Mouse (Mus musculus) neural tube, embryonic 11.5 days (tissue): Measurements from ENCODE around the gene Copg2. TPM values are rescaled to one million over a fixed set of nuclear protein-coding genes. Genes with fewer than 3 reads are reported as not detected.

ENCODE experiments used
- ATAC-seq: fragments of 200-750 bp; cut with Nextera tagmentation; 2 replicates; pipeline ENCODE4 v1.8.0; 2017; ENCODE audit warnings: moderate number of reproducible peaks, mild to moderate bottlenecking, moderate TSS enrichment, moderate library complexity; ENCODE audit not compliant: insufficient read depth, low FRiP score, low TSS enrichment
- DNase-seq: peaks from one replicate; pipeline ENCODE4 v3.0.0-alpha.2; 2015; ENCODE audit warnings: low spot score
- H3K27ac ChIP-seq: fragments of 300-500 bp; sonication (generic); 2 replicates; pipeline ENCODE4 v1.5.1; 2014; ENCODE audit warnings: low read depth, mild to moderate bottlenecking, low read length
- H3K27me3 ChIP-seq: fragments of 300-500 bp; sonication (generic); 2 replicates; pipeline ENCODE4 v1.6.1; 2014; ENCODE audit warnings: mild to moderate bottlenecking, low read length, mixed read lengths; ENCODE audit not compliant: control insufficient read depth, insufficient read depth
- H3K36me3 ChIP-seq: fragments of 300-500 bp; sonication (generic); 2 replicates; pipeline ENCODE4 v1.6.1; 2014; ENCODE audit warnings: mild to moderate bottlenecking, low read length, moderate library complexity, mixed read lengths; ENCODE audit not compliant: control insufficient read depth, insufficient read depth
- H3K4me1 ChIP-seq: fragments of 300-500 bp; sonication (generic); 2 replicates; pipeline ENCODE4 v1.6.1; 2014; ENCODE audit warnings: low read length, mixed read lengths; ENCODE audit not compliant: control insufficient read depth, insufficient read depth
- H3K4me2 ChIP-seq: fragments of 300-500 bp; sonication (generic); 2 replicates; pipeline ENCODE4 v1.6.1; 2014; ENCODE audit warnings: low read depth, mild to moderate bottlenecking, moderate library complexity
- H3K4me3 ChIP-seq: fragments of 300-500 bp; sonication (generic); 2 replicates; pipeline ENCODE4 v1.5.1; 2014; ENCODE audit warnings: low read depth, low read length
- H3K9ac ChIP-seq: fragments of 300-500 bp; sonication (generic); 2 replicates; pipeline ENCODE4 v1.6.1; 2014; ENCODE audit warnings: mild to moderate bottlenecking, low read length
- H3K9me3 ChIP-seq: fragments of 300-500 bp; sonication (generic); 2 replicates; pipeline ENCODE4 v1.6.1; 2016; ENCODE audit warnings: low read length; ENCODE audit not compliant: control insufficient read depth
- WGBS: fragments of 180-500 bp; shearing (Covaris S2); extraction: QIAGEN DNeasy Blood & Tissue Kit; methylation state at CpG from one replicate; pipeline ENCODE4 v1.1.7; 2014; 5-methylcytosine and 5-hydroxymethylcytosine counted together
- polyA plus RNA-seq: library from polyadenylated mRNA; unstranded; fragments of >200 nt; fragmentation: Nextera tagmentation; extraction: Ambion mirVana; gene quantifications from 2 replicates; pipeline ENCODE4 v1.2.1, GENCODE M21; 2014

The Copg2 gene
- polyA plus RNA-seq, 1 experiment from 2014 or later: 43.6 TPM

DNA sequence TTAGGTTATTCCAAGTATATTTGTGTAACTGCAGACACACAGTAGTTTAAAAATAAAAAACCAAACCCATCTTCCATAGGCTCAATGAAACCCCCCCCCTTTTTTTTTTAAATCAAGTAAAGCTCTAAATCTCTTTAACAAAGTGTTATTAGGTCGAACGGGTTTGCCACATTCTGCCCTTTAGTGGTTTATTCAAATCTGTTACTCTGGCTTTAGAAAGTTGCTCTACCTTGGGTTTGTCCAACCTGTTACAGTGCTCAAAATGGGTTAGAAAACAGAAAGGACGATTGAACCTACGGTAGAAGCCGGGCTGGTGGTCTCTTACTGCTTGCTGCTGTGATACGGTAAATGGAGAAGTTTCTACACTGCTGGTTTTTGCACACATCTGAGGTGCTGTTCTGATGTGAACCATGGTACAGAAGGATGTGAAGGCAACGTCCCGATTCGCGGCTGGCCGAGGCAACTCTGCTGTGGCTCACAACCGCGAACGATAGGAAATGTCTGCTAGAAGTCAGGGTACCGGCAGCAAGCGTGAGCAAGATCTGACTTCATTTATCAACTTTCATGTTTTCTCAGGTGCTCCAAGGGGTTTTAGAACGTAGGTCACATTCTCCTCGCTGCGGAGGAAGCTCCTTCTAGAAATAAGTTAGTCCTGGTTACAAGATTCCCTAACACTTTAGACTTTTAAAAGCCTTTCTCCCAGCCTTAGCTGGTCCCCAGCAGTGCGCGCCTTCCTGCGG, 161.4 kb downstream of the Copg2 start:
- peak overlapping the region; percentile 60 for H3K9ac ChIP-seq
- DNase-seq (no peak), ATAC-seq (no peak)
- H3K27ac ChIP-seq: peak overlapping the region; percentile 90
- peak overlapping the region; percentile 55 for H3K4me2 ChIP-seq
- H3K4me3 ChIP-seq: peak overlapping the region; percentile 13; the same call in 1 of the 2 replicates
- H3K4me1 ChIP-seq: peaks cover 14% of the 10 kb centered on the region
- H3K9me3 ChIP-seq: peaks cover 19% of the 10 kb centered on the region
- 45% methylated on average over 22 of the region's 22 CpGs for WGBS
- no peaks in the 10 kb centered on the region for H3K36me3 ChIP-seq
- H3K27me3 ChIP-seq: no peaks in the 10 kb centered on the region

GRCm38 (mm10) chr6:30734465-30734864, 162.1 kb downstream of the Copg2 start:
- peak overlapping the region; percentile 60 for H3K9ac ChIP-seq
- no peak for DNase-seq
- no peak for ATAC-seq
- H3K9me3 ChIP-seq: peaks cover 19% of the 10 kb centered on the region
- H3K4me2 ChIP-seq: peak overlapping the region; percentile 55
- no peak overlapping the region for H3K4me3 ChIP-seq
- WGBS: 61% methylated on average over 6 of the region's 6 CpGs
- H3K27ac ChIP-seq: peak overlapping the region; percentile 90
- no peaks in the 10 kb centered on the region for H3K27me3 ChIP-seq
- no peaks in the 10 kb centered on the region for H3K36me3 ChIP-seq
- peaks cover 21% of the 10 kb centered on the region for H3K4me1 ChIP-seq

DNA sequence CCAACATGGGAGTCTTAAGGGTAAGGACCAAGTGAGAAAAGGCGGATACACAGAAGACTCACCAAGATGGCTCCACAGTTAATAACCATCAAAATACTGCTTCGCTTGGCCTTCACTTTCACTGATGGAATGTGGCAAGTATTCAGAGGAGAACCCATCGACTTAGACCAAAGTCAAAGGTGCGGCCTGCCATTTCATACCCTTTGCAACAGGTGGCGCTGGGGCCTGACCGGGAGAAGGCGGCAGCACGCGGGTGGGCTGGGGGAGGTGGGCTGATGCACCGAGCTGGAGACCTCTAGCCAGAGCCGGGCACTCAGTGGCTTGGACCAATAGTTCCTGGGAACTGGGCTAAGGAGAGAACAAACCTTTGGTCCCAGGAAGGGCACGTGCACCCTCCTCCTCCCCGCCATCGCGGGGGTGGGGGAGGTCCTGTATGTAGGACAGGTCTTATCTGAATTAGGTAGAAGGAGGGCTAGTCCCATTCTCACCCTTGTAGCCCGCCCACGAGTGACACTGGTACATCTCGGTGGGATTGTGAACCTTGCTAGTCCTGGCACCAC, 163.9 kb downstream of the Copg2 start:
- ATAC-seq: no peak
- H3K36me3 ChIP-seq: no peaks in the 10 kb centered on the region
- no peaks in the 10 kb centered on the region for H3K27me3 ChIP-seq
- H3K4me1 ChIP-seq: peaks cover 22% of the 10 kb centered on the region
- DNase-seq: no peak
- no peak overlapping the region for H3K4me2 ChIP-seq
- H3K4me3 ChIP-seq: no peak overlapping the region
- WGBS: 41% methylated on average over 18 of the region's 18 CpGs
- no peak overlapping the region for H3K27ac ChIP-seq
- no peak overlapping the region; the same call in 1 of the 2 replicates for H3K9ac ChIP-seq
- peaks cover 10% of the 10 kb centered on the region for H3K9me3 ChIP-seq

DNA sequence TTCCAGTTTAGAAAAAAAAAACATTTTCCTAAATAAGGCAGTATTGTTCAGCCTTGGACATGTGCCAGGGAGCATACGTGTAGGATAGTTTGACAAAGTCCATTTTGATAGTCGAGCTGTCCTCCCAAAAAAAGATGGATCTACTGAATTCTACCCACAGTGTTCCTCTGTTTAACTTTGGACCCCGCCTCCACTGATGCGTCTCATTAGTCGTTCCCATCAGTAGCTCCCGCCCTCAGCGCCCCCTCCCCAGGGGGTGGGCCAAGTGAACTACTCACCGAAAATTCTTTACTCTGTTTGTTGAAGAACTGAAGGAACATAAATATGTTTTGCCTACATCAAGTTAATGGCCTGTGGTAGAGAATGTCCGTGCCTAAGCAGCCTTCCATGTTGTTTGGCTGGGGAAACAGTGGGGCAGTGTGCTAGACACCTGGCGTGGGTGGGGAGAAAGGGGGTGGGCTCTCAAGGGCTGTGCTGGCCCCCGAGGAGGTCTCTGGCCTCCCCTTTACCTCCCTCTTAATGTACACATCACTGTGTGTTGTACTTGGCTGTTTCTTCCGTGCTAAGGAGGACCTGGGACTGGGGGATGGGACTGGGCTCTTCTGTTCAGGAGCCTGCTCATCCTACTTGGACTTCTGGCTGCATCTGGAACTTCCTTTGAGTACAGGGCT, 166.2 kb downstream of the Copg2 start:
- H3K4me1 ChIP-seq: peaks cover 20% of the 10 kb centered on the region
- no peak overlapping the region for H3K4me2 ChIP-seq
- no peak overlapping the region for H3K4me3 ChIP-seq
- WGBS: 55% methylated on average over 12 of the region's 12 CpGs
- H3K9me3 ChIP-seq: no peaks in the 10 kb centered on the region
- H3K27me3 ChIP-seq: no peaks in the 10 kb centered on the region
- peak; percentile 63 for DNase-seq
- no peak for ATAC-seq
- H3K36me3 ChIP-seq: no peaks in the 10 kb centered on the region
- H3K27ac ChIP-seq: no peak overlapping the region
- no peak overlapping the region for H3K9ac ChIP-seq

- no peak within 1 kb of the TSS for H3K4me3 ChIP-seq
- ATAC-seq: no peak
- no peak within 1 kb of the TSS for H3K4me2 ChIP-seq
- H3K9me3 ChIP-seq: no peaks in the 10 kb centered on the region
- peaks cover 9% of the 10 kb centered on the region; the same call in 1 of the 2 replicates for H3K4me1 ChIP-seq
- no peak within 1 kb of the TSS for H3K27ac ChIP-seq
- WGBS: 74% methylated on average over 7 of the region's 7 CpGs
- no peaks in the 10 kb centered on the region for H3K36me3 ChIP-seq
- H3K9ac ChIP-seq: no peak within 1 kb of the TSS
- DNase-seq: no peak
- H3K27me3 ChIP-seq: no peaks in the 10 kb centered on the region
Measured at GRCm38 (mm10) chr6:30723331-30723730, 173.3 kb downstream of the Copg2 start, which contains the start of gene Mest. Gene Mest, plus strand, starts transcription at chr6:30723547.

GRCm38 (mm10) chr6:30722385-30723164, 174.0 kb downstream of the Copg2 start:
- Histone ChIP-seq H3K27me3 (no peaks in the 10 kb centered on the region), H3K4me3 (no peak overlapping the region), H3K4me1 (peaks cover 9% of the 10 kb centered on the region; the same call in 1 of the 2 replicates), H3K36me3 (no peaks in the 10 kb centered on the region), H3K9me3 (no peaks in the 10 kb centered on the region), H3K4me2 (no peak overlapping the region), H3K9ac (no peak overlapping the region), H3K27ac (no peak overlapping the region)
- ATAC-seq (no peak), DNase-seq (no peak)
- WGBS: 67% methylated on average over 4 of the region's 4 CpGs

DNA sequence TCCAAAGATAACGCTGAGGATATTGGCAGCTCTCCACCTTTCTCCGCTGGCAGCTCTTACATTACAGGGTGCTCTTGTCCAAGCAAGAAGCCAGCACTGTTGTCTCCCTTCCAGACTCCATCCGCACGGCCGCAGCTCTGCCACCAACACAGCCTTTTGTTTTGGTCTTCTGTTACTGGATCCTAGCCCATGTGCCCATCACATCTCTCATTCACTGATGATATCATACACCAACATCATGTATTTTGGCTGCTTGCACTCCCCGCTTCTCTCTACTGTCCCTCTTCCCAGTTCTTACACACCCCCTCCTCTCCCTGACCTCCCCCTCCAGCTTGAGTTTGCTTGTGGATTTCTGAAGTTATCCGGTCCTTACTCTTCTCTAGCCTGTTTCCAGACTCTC, 179.8 kb downstream of the Copg2 start:
- Histone ChIP-seq H3K27ac (no peak overlapping the region), H3K4me3 (no peak overlapping the region), H3K4me2 (no peak overlapping the region), H3K9me3 (no peaks in the 10 kb centered on the region), H3K36me3 (no peaks in the 10 kb centered on the region), H3K27me3 (no peaks in the 10 kb centered on the region), H3K4me1 (peaks cover 13% of the 10 kb centered on the region; the same call in 1 of the 2 replicates), H3K9ac (no peak overlapping the region)
- DNase-seq (no peak), ATAC-seq (no peak)
- WGBS: 91% methylated on average over 7 of the region's 7 CpGs

DNA sequence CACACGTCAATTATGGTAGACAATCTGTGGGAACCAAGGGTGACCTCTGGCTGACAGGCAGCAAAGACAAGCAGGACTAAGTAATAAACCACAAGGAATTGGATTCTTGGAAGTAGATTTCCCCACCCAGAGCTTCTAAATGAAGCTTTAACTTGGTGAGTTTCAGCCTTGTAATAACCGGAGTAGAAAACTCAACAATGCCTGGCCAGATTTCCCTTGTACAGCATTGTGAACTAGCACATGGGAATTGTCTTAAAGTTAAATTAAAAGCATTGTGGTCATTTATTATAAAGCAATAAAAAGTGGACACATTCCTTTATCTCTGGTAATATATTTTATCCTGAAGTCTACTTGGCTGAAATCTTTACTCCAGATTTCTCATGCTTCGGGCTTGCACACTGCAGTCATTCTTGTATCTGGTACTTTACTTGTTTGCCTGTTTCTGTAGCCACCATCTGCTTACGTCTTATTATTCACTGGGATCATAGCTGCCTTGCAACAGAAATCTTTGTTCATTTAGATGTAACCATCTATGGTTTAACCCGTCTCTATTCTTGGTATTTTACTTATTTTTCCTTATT, 181.6 kb downstream of the Copg2 start:
- H3K27me3 ChIP-seq: no peaks in the 10 kb centered on the region
- peaks cover 15% of the 10 kb centered on the region; the same call in 1 of the 2 replicates for H3K4me1 ChIP-seq
- no peak overlapping the region for H3K4me2 ChIP-seq
- DNase-seq: no peak
- no peaks in the 10 kb centered on the region for H3K36me3 ChIP-seq
- H3K9ac ChIP-seq: no peak overlapping the region
- H3K27ac ChIP-seq: no peak overlapping the region
- 62% methylated on average over 5 of the region's 5 CpGs for WGBS
- no peak for ATAC-seq
- H3K4me3 ChIP-seq: no peak overlapping the region
- no peaks in the 10 kb centered on the region for H3K9me3 ChIP-seq
